Mouse (Mus musculus) brain, embryonic 14.5 days (tissue): ENCODE measurements around the gene Tacc2.

Experiments
- CTCF ChIP-seq: fragments of 200-500 bp; IDR thresholded peaks from 2 replicates; pipeline ENCODE4 v1.5.1; 2012; ENCODE audit warnings: inconsistent platforms, mild to moderate bottlenecking, moderate library complexity, borderline replicate concordance; ENCODE audit not compliant: insufficient read depth, insufficient read length; ENCODE audit errors: extremely low read depth
- POLR2A ChIP-seq: fragments of 200-500 bp; IDR thresholded peaks from 2 replicates; pipeline ENCODE4 v1.6.1; 2012; ENCODE audit warnings: mild to moderate bottlenecking, inconsistent platforms, borderline replicate concordance; ENCODE audit not compliant: poor library complexity, insufficient read depth, insufficient read length, severe bottlenecking; ENCODE audit errors: extremely low read depth

GRCm38 (mm10) chr7:130597546-130597945 lies 20.3 kb downstream of the Tacc2 start:
- no peak for TF ChIP-seq POLR2A
- TF ChIP-seq CTCF: no peak
